Mouse (Mus musculus): ENCODE results near the gene Ptpn18.
"Not testable (repeated sequence)": the region's sequence is repeated elsewhere in the genome, so short reads cannot be mapped to it uniquely, and the experiment has no call there.

Ptpn18 gene

DNA sequence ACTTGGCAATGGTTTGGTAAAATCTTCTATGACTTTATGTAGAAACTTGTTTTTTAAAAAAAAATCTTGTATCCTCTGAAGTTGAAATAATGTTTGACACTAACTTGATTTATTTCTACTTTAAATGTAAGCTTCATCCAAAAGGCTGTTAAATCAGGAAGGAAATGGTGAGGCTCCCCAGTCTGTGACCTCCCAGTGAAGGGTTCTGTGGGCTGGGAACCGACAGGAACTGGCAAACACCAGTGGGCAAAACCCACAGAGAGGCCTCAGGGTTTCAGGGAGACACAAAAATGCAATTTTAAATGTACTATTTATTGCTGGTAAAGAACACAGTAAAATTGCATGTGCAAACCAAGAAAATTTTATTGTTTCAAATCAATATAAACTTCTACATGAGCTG lies 58.2 kb downstream of the Ptpn18 start:
- DNase-seq: not testable (repeated sequence)

DNA sequence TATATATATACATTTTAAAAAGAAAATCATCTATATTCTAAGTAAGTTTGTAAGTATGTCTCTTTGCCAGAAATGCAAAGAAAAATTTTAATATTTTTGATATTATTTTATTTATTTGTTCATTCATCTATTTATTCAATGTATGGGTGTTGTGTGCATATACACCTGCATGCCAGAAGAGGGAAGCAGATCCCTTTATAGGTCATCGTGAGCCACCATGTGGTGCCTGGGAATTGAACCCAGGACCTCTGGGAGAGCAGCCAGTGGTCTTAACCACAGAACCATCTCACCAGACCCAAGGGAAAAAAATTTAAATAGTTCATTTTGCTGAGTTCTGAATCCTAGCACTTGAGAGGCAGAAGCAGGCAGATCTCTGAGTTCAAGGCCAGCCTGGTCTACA lies 58.7 kb downstream of the Ptpn18 start:
- no peak for DNase-seq

DNA sequence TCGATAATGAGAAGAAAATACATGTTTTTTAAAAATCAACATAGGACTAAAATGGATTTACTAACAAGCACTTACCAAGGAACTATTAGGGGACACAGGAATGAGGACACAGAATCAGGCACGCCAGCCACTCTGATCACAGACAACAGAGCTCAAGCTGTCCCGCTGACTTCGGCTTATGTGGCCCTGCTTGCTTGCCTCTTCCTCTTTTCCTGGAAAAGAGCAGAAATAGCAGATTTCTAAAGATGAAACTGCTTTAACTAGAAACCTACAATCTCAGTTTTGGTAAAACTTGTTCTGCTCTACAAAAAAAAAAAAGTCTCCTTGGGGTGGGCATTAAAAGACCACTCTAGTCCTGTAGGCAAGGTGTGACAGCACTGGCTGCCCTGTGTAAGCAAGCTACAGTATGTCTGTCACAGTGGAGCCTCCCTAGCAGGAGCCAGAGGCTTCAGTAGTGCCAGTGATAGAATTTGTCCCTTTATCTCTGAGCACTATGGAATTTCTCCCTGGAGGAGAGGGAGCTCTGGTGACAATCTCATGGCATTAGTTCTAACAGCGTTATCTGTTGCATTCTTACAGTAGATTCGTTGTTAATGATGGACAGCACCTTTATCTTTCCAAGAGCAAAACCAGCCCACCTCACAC lies 62.8 kb downstream of the Ptpn18 start:
- no peak for DNase-seq

DNA sequence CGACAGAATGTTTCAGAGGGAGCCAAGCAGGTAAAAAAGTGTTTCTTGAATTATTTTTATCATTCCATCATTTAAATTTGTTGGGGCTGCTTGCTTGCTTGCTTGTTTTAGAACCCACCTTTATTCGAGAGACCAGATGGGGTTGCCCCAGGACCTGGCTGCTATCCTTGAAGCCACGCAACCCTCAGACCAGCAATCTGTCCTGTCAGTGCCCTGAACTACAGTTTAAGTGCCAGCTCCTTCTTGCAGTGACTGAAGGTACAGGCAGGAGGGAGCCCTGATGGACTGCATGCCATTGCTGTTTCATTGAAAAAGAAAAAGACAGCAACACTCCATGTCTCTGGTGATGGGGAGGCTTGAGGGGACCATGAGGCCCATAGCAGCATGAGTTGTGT lies 63.3 kb downstream of the Ptpn18 start:
- DNase-seq: no peak

DNA sequence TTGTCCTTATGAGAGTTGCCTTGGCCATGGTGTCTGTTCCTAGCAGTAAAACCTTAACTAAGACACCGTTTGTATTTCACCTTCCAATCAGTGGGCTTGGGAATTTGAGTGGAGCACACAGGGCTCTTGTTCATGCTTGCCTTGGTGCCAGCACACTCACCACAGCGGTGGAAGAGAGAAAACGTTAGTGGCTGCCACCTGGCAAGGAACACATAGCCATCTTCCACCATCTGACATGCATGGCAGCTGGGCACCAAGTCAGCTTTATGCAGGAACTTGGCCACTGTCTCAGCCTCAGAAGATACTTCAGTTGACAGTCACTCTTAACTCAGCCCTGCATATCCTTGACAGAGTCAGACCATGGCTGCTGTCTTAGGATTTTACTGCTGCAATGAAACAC lies 64.1 kb downstream of the Ptpn18 start:
- no peak for DNase-seq

Data from lung, adult 18-20 months (tissue).